Mouse (Mus musculus): Measurements from ENCODE around the gene Gtf2f2.
"Not testable (repeated sequence)": the region's sequence is repeated elsewhere in the genome, so short reads cannot be mapped to it uniquely, and the experiment has no call there.

The Gtf2f2 gene

GRCm38 (mm10) chr14:75998082-75998481 lies 12.6 kb downstream of the Gtf2f2 start:
- DNase-seq (ENCODE audit: low read depth, low spot score) = no peak

- DNase-seq (ENCODE audit: low read depth, low spot score) = no peak
These were observed 18.3 kb downstream of the Gtf2f2 start for GRCm38 (mm10) chr14:75992371-75992770.

DNA sequence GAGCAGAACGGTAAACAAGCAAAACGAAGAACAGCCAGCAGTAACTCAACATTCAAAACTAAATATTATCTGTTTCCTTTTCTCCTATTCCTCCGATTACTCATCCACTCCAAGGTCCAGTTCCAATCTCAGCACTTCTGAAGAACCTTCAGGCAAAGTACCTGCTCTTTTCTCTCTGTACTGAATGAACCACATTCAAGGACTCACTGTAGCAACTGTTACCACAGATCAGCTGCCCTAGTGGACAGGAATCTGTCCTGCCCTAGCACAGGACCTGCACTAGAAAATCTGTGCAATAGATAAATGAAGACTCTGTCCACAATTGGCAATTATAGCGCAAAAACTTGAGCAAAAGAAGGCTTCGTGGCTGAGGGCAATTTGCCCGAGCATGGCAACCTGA lies 19.7 kb downstream of the Gtf2f2 start:
- DNase-seq (ENCODE audit: low read depth, low spot score) = no peak

- DNase-seq (ENCODE audit: low read depth, low spot score) = no peak
These were observed 21.5 kb downstream of the Gtf2f2 start for GRCm38 (mm10) chr14:75989168-75989567.

DNA sequence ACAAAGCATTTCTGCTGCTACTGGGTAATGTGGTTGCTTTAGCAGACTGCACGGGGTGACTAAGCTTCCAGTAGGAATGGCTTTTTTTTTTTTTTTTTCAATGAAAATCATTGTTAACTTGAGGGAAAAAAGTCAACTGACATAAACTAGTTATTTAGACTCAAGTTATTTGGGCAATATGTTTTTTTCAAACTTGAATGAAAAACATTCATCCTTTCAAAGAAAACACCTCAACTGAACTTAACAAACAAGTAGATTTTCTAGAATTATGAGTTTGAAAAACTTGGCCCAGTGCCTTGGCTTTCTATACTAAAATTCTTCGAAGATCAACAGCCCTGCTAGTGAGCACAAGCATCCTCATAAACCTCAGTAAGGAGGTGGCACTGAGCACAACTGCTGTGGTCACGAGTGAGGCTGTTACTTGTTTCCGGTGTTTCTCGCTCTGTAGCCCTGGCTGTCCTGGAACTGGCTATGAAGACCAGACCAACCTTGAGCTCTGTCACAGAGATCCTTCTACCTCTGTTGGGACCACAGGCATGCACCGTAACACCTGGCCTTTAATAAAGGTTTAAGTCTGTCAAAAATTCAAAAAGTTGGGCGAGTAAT lies 23.7 kb downstream of the Gtf2f2 start:
- DNase-seq (ENCODE audit: low read depth, low spot score) = peak; percentile 14

DNA sequence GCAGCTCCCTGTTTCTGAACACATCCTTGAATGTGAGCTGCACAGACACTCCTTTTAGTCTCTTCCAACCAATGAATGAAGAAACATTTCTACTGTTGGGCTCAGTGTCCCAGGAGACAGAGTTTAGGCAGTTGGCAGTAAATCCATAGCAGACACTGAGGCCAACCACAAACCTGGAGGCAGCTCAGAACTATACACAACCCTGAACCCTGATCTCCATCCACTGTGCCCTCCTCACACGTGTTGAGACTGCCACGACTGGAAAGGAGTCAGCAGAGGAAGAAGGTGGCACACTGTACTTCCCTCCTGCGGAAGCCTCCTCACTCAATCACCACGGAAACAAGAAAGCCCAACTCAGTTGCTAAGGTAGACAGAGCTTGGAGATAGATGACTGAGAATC lies 25.6 kb downstream of the Gtf2f2 start:
- no peak for DNase-seq (ENCODE audit: low read depth, low spot score)

DNA sequence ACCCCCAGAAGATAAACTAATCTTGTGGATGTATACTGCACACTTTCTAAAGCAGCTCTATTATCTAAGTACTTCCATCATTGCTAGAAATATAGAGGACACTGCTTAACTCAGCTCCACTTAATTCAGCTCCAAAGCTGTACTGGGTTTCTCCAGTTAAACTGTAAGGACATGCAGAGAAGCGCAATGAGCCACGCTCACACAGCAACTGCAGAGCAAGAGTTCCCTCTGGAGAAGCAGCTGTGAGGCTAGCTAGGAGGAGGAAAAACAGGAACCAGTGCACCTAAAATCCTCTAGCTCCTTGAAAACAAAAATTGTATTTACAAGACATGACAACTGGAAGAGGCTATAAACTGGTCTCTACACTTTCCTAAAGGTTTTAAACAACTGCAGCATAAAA lies 26.8 kb downstream of the Gtf2f2 start:
- DNase-seq (ENCODE audit: low read depth, low spot score) = no peak

- no peak for DNase-seq (ENCODE audit: low read depth, low spot score)
These were observed 29.4 kb downstream of the Gtf2f2 start for GRCm38 (mm10) chr14:75981231-75981630.

GRCm38 (mm10) chr14:75976107-75976506 lies 34.6 kb downstream of the Gtf2f2 start:
- DNase-seq (ENCODE audit: low read depth, low spot score) = peak; percentile 7

GRCm38 (mm10) chr14:75967291-75967690 lies 43.4 kb downstream of the Gtf2f2 start:
- DNase-seq (ENCODE audit: low read depth, low spot score) = no peak

DNA sequence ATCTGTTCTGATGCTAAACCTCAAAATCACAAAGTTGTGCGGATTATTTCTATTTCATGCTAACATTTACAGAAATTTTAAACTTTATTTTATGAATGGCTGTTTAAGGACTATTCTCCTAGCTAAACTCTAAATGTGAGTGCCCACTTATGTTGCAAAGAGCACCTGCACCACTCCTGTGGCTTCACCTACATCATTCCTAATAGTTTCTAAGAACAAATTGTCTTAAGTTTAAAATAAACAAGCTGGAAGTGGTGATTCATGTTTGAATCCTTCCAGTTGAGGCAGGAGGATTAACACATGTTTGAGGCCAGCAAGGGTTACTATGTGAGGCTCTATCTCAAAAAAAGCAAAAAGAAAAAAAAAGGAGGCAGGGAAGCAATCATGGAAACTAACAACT lies 46.2 kb downstream of the Gtf2f2 start:
- no peak for DNase-seq (ENCODE audit: low read depth, low spot score)

- DNase-seq (ENCODE audit: low read depth, low spot score) = no peak
These were observed 46.7 kb downstream of the Gtf2f2 start for GRCm38 (mm10) chr14:75964000-75964399.

DNA sequence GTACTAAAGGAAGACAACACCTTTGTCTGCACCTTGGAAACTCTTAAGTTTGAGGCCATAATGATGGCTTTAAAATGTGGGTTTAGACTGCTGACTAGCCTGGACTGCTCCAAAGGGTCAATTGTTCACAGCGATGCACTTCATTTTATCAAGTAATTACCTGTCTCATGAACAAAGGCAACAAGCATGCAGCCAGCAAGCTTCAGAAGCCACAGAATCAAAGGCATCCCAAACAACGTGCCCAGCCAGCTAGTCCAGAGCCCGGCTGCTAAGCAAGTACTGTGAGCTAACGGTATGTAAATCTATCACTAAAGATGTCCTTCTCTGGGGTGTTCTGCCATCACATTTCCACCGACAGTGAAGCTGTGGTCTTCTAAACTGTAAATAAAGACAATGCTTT lies 47.5 kb downstream of the Gtf2f2 start:
- no peak for DNase-seq (ENCODE audit: low read depth, low spot score)

- no peak for DNase-seq (ENCODE audit: low read depth, low spot score)
These were observed 48.4 kb downstream of the Gtf2f2 start for GRCm38 (mm10) chr14:75962250-75962649.

DNA sequence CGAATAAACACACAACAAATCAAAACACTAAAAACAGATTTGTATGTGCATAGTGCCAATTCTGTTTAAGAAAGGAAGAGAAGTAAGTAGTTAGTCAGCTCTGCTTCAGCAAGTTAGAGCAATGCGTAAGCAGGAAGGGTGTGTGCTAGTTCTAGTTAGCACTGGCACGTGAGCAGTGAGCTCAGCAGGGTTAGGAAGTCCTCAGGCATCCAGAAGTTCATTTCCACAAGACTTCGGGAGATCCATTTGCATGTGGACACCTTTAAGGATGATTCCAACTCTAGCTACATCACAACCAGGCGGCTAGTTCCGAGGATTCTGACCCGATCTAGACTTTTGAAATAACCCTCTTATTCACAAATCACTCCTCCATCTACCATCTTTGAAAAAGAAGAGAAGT lies 55.9 kb downstream of the Gtf2f2 start, which contains the start of gene Kctd4:
Gene Kctd4, plus strand, starts transcription at position 244 of the 400 bp plus-strand sequence.
- no peak for DNase-seq (ENCODE audit: low read depth, low spot score)

GRCm38 (mm10) chr14:75953011-75953410 lies 57.7 kb downstream of the Gtf2f2 start:
- no peak for DNase-seq (ENCODE audit: low read depth, low spot score)

DNA sequence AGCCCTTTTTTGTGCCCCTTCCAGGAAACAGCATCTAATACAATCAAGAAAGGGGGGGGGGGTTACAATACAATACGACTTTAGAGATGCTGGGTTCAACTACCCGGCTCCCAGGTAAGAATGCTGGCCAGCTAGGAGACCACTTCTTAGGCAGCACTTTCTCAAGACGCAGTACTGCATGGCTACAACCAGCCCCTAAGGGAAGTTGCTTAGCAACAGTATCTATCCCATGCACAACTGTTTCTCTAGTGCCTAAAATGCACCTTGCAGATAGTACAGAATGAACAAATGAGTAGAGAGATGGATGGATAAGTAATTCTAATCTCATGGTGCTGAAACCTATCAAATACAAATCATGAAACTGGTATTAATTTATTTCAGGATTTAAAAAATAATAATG lies 63.0 kb downstream of the Gtf2f2 start:
- DNase-seq (ENCODE audit: low read depth, low spot score) = no peak

DNA sequence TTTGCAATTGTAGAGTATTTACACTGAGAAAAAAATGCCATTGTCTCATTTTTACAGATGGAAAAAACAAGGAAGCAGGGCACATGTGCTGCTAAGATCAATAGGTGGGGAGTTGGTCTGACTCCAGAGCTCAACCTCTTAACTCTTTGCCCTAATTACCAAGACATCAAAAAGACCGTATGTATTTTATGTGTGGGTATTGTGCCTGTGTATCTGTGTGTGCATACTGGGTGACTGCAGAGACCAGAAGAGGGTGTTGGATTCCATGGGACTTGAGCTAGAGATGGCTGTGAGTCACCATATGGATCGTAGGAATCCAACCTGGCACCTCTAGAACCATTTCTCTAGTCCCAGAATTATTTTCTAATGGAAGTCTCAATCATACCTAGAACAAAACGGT lies 68.3 kb downstream of the Gtf2f2 start:
- no peak for DNase-seq (ENCODE audit: low read depth, low spot score)

GRCm38 (mm10) chr14:75941500-75941899 lies 69.2 kb downstream of the Gtf2f2 start:
- DNase-seq (ENCODE audit: low read depth, low spot score) = no peak

- no peak for DNase-seq (ENCODE audit: low read depth, low spot score)
These were observed 73.0 kb downstream of the Gtf2f2 start for GRCm38 (mm10) chr14:75937714-75938113.

- DNase-seq (ENCODE audit: low read depth, low spot score) = no peak
These were observed 76.3 kb downstream of the Gtf2f2 start for GRCm38 (mm10) chr14:75934359-75934758.

DNA sequence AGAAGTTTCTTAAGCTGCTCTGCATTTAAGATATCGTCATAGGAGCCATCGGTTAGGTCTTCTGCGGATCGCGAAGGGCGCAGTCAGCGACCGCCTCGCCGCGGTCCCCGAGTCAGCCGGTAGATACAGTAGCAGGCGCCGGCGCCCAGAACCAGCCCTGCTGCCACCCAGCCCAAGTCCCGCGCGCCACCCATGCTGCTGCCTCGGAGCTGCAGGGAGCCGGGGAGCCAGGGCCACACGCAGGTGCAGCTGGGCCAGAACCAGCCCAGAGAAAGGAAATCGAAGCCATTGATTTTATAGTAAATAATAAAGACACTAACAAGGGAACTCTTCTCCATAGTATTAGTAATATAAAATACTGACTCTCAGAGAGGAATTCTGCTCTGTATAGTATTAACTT lies 79.4 kb downstream of the Gtf2f2 start:
- DNase-seq (ENCODE audit: low read depth, low spot score) = no peak

DNA sequence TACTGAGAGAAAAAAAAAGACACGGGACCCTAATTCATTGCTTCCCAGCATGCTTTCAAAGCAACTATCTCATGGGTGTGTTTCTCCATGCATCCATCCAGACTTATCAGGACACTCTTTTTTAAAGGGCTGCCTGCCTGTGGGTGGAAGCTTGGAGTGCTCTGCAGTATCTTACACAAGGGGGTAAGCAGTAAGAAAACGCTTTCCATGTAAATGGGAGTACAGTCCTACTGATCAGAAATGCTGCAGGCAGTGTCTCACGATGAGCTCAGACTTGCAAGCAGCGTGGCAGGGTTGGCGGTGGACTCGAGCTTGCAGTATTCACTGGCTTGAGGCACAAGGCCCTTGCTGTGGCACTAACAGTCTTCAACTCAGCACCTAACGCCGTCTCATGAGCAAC lies 81.0 kb downstream of the Gtf2f2 start:
- DNase-seq (ENCODE audit: low read depth, low spot score) = not testable (repeated sequence)

All from CD4-positive helper T cell, adult 2 months (primary cell).